Mouse (Mus musculus): ENCODE data around the gene Mblac2.

DNA sequence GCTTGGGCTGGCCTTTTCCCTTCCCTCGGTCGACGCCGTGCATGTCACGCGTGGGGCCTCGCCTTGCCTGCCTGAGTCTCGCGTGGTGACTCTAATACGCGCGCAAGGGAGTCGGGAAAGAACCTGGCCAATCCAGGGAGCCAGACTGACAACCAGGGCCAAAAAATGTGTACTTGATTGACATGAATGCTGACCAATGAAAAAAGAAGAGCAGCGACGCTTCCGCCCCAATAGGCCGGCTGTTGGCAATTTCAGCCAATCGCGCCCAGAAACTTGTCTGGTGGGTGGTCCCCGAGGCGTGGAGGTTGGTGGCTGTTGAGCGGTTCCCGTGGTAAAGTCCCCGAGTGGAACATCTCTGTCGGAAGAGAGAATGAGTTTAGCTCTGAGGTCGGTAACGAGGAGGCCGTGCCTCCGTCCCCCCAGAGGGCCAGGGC lies 71.8 kb downstream of the Mblac2 start, which contains the start of gene Cetn3:
- TF ChIP-seq CTCF (conservative IDR thresholded peaks at IDR 0.05; ENCODE audit: insufficient read depth, insufficient read length, low read depth, low read length), result no peak
- TF ChIP-seq POLR2A (IDR thresholded peaks at IDR 0.05; ENCODE audit: low read depth, low read length), result no peak
